Mouse (Mus musculus) G1E (cell line): ENCODE data around the gene Mcrip2.

ENCODE experiments used
- CTCF ChIP-seq: IDR thresholded peaks from 2 replicates; pipeline ENCODE4 v1.5.1; 2012; ENCODE audit warnings: low read depth, low read length, inconsistent platforms, mixed read lengths
- TAL1 ChIP-seq: conservative IDR thresholded peaks from 2 replicates; pipeline ENCODE4 v1.6.1; 2012; ENCODE audit warnings: low read depth, low read length, inconsistent platforms, mixed read lengths

DNA sequence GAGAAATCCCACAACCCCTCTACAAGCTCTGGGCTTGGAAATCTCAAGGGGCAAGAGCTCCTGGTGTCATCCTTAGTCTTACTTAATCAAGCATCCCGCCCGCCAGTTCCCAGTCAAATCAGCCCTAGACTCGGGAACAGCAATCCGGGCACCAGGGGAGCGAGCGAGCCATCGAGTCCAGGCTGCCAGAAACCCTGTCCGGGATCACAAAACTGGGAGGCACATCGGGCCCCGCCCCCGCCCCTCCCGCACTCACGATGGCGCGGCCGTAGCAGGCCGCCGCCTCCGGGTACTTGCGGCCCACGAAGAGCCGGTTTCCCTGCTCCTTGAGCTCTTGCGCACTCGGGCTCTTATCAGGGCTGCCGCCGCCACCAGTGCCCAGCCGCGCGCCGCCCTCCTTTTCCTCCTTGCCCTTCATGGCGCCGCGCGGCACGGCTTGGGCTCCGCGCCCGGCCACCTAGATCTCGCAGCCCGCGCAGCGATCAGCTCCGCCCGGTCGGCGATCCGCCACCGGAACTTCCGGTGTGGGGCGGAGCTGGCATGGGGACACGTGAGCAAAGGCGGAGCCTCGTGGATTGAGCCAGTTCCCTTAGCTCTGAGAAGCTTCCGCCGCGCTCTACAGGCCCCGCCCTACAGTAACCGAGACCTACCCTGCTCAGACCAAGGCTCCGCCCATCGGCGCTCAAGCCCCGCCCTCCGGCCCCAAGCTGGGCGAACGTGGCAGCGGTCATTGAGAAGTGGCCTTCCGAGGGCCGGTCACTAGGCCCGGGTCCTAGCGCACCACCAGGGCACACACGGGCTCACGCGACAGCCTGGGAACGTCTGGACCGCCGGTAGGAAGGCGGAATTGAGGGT is 35.9 kb downstream of the Mcrip2 start:
- TF ChIP-seq CTCF (no peak), TAL1 (no peak)
